Mouse (Mus musculus) urinary bladder, postnatal 4 days (tissue): ENCODE results near the gene Sox9.

Experiments
- DNase-seq, 2 experiments: peaks; one replicate each; pipeline ENCODE4 v3.0.0; 2021 to 2022; ENCODE audit warnings: low spot score in 2 of 2

Sox9 gene

GRCm38 (mm10) chr11:112798831-112799382 lies 16.9 kb downstream of the Sox9 start:
- no peak for DNase-seq

- DNase-seq = no peak
These were observed 19.3 kb downstream of the Sox9 start for GRCm38 (mm10) chr11:112801189-112801818.

- no peak for DNase-seq
These were observed 25.9 kb downstream of the Sox9 start for GRCm38 (mm10) chr11:112807838-112808506.

- no peak for DNase-seq
These were observed 28.6 kb downstream of the Sox9 start for GRCm38 (mm10) chr11:112810447-112811151.

GRCm38 (mm10) chr11:112811152-112811871 lies 29.3 kb downstream of the Sox9 start:
- no peak for DNase-seq

GRCm38 (mm10) chr11:112817829-112818650 lies 36.0 kb downstream of the Sox9 start:
- no peak for DNase-seq

- no peak for DNase-seq
These were observed 36.7 kb downstream of the Sox9 start for GRCm38 (mm10) chr11:112818651-112819270.

GRCm38 (mm10) chr11:112821536-112821935 lies 39.5 kb downstream of the Sox9 start:
- no peak for DNase-seq

GRCm38 (mm10) chr11:112824146-112824545 lies 42.1 kb downstream of the Sox9 start:
- no peak for DNase-seq

- no peak for DNase-seq
These were observed 44.4 kb downstream of the Sox9 start for GRCm38 (mm10) chr11:112826193-112827043.

- DNase-seq = no peak
These were observed 45.0 kb downstream of the Sox9 start for GRCm38 (mm10) chr11:112827044-112827347.

- no peak for DNase-seq
These were observed 46.7 kb downstream of the Sox9 start for GRCm38 (mm10) chr11:112828553-112829287.

GRCm38 (mm10) chr11:112834245-112835005 lies 52.4 kb downstream of the Sox9 start:
- no peak for DNase-seq

- DNase-seq = no peak
These were observed 53.6 kb downstream of the Sox9 start for GRCm38 (mm10) chr11:112835468-112836092.
